Mouse (Mus musculus): Measurements from ENCODE around the gene 4930444G20Rik.

DNA sequence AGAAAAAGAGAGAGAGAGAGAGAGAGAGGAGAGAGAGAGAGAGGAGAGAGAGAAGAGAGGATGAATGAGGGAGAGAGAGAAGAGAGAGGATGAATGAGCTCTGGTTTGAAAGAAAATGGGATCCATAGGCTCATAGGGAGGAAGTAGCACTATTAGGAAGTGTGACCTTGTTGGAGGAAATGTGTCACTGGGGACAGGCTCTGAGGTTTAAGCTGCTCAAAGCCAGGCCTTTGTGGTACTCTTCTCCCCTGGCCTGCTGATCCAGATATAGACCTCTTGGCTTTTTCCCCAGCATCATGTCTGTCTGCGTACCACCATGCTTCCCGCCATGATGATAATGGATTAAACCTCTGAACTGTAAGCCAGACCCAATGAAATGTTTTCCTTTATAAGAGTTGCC lies 8.5 kb downstream of the 4930444G20Rik start:
- TF ChIP-seq POLR2A (IDR thresholded peaks at IDR 0.05; ENCODE audit: low read depth, low read length) (no peak), CTCF (IDR thresholded peaks at IDR 0.05; ENCODE audit: extremely low read depth, insufficient read depth, insufficient read length, insufficient replicate concordance) (no peak)

All from spleen, adult 2 months (tissue).